Mouse (Mus musculus): ENCODE measurements around the gene Napepld. TPM values are rescaled to one million over a fixed set of nuclear protein-coding genes. Genes with fewer than 3 reads are reported as not detected.

The Napepld gene
- polyA plus RNA-seq, 1 experiment from 2014 or later, result 2.8 TPM

DNA sequence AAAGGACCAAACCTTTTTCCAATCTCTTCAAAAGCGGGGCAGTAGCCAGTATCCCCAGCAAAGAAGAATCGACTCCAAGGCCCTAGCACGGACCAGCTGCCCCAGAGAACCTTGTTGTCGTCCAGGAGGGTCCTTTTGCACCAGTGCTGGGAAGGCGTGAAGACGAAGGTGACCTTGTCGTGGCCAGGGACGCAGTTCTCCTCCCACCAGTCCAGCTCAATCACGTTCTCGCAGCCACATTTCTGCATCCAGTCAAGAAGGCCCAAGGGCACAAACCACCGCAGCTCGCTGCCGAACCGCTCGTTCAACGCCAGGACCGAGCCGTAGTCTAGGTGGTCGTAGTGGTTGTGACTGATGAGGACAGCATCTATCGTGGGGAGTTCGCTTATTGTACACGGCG, 25.7 kb downstream of the Napepld start:
- Histone ChIP-seq H3K27me3 (ENCODE audit: low read depth, poor library complexity, severe bottlenecking) (no peaks in the 10 kb centered on the region), H3K27ac (peak overlapping the region; percentile 7; the same call in 1 of the 2 replicates), H3K9me3 (replicated peaks) (no peaks in the 10 kb centered on the region), H3K4me3 (no peak overlapping the region), H3K4me1 (peaks cover 20% of the 10 kb centered on the region), H3K36me3 (peaks cover 16% of the 10 kb centered on the region)
- 94% methylated on average over 23 of the region's 23 CpGs for WGBS
- DNase-seq (ENCODE audit: low spot score), result no peak

DNA sequence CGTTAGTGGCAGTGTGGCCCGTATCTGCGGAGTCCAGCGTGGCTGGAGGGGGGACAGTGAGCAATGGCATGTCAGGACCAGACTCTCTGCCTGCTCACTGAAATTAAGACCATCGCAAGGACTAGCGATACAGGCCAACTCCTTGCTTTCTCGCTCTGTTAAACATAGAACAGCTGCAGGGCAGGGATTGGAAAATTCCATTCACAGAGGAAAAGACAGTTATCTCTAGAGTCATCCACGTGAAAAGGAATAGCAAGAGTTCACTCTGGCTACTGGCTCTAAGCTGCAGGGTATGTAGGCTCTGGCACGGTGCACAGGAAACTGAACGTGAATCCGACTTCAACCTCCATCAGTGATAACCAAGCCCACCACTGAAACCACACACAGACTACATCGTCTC, 26.2 kb downstream of the Napepld start:
- H3K27ac ChIP-seq, result peak overlapping the region; percentile 62; the same call in 1 of the 2 replicates
- WGBS, result 81% methylated on average over 12 of the region's 12 CpGs
- no peak for DNase-seq (ENCODE audit: low spot score)
- no peaks in the 10 kb centered on the region for H3K27me3 ChIP-seq (ENCODE audit: low read depth, poor library complexity, severe bottlenecking)
- H3K4me1 ChIP-seq, result peaks cover 20% of the 10 kb centered on the region
- no peak overlapping the region for H3K4me3 ChIP-seq
- no peaks in the 10 kb centered on the region for H3K9me3 ChIP-seq (replicated peaks)
- peaks cover 16% of the 10 kb centered on the region for H3K36me3 ChIP-seq

DNA sequence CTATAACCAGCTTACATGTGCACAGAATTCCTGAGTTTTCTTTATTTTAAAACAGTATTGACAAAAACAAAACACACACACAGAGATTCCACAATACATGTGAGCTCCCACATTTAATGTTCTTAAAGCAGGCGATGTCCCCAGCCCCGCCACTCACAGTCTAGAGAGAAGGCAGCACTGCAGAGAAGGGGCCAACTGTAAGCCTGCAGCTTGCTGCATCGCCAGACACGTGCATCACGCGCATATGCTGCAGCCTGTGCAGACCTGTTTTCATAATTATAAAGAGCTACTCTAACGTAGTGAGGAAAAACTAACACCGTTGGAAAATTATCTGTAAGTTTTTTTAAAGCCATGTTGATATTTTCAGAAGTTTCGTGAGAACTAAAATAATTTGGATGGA, 27.5 kb downstream of the Napepld start:
- Histone ChIP-seq H3K4me1 (peaks cover 20% of the 10 kb centered on the region), H3K36me3 (peaks cover 16% of the 10 kb centered on the region), H3K9me3 (replicated peaks) (no peaks in the 10 kb centered on the region), H3K27me3 (ENCODE audit: low read depth, poor library complexity, severe bottlenecking) (no peaks in the 10 kb centered on the region), H3K27ac (peak overlapping the region; percentile 62; the same call in 1 of the 2 replicates), H3K4me3 (no peak overlapping the region)
- 85% methylated on average over 9 of the region's 9 CpGs for WGBS
- DNase-seq (ENCODE audit: low spot score), result no peak

DNA sequence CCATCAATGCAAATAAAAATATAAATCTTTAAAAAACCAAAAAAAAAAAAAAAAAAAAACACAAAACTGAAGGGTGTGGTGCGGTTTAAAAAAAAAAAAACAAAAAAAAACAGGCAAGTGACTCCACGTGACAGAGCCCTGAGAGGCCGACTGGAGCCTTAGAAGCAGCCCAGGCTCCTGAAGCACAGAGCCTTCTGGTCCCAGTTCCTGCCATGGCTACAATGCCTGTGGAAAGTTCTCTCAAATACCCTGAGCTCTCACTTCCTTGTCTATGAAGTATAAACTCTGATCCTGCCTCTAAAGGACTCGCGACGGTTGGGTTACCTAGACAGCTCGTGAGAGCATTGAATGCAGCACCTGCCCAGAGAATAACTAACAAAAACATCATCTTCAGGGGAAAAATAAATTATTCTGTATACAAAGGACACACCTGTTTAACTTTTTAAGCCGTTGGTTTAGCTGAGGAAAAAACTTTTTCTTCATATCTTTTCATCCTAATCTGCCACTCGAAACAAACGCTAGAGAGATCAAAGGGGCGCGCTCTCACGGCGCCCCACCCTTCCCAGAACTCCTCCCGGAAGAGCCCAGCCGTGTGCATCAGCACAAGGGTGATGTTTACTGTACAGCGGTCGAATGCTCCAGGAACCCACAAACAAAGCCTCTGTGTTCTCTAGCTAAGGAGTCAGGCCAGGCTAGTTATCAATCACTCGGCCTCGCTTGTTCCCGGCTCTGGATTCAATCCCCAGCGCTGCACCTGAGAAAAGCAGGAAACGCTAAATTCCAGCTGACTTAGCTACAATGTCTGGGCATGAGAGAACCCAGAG, 28.2 kb downstream of the Napepld start:
- peak overlapping the region; percentile 75 for H3K27ac ChIP-seq
- 45% methylated on average over 23 of the region's 23 CpGs for WGBS
- DNase-seq (ENCODE audit: low spot score), result peak; percentile 58

DNA sequence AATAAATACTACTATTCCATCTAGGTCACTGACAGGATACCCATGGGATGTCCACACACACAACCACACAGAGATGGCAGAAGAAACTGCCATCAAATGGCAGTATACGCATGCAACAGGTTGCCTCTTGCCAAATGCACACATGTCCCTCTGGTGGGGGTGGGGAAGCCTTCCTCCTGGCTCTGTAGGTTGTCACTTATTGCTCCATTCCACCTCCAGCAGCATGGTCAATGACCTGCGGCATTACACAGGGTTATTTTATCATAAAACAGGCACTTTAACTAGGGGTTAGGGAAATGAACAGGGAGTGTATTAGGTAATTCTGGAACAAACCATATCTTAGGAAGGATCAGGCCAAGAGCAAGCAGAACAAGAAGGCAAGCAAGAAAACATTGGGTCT, 31.9 kb downstream of the Napepld start:
- Histone ChIP-seq H3K36me3 (peaks cover under 1% of the 10 kb centered on the region), H3K9me3 (replicated peaks) (no peaks in the 10 kb centered on the region), H3K27ac (no peak overlapping the region), H3K27me3 (ENCODE audit: low read depth, poor library complexity, severe bottlenecking) (no peaks in the 10 kb centered on the region), H3K4me1 (peaks cover 24% of the 10 kb centered on the region), H3K4me3 (no peak overlapping the region)
- 91% methylated on average over 2 of the region's 2 CpGs for WGBS
- DNase-seq (ENCODE audit: low spot score), result no peak

More for the DNA sequence above, 28.2 kb downstream of the Napepld start:
- Histone ChIP-seq H3K27me3 (ENCODE audit: low read depth, poor library complexity, severe bottlenecking) (no peaks in the 10 kb centered on the region), H3K9me3 (replicated peaks) (no peaks in the 10 kb centered on the region), H3K4me1 (peaks cover 21% of the 10 kb centered on the region), H3K36me3 (peaks cover 16% of the 10 kb centered on the region), H3K4me3 (no peak overlapping the region)

DNA sequence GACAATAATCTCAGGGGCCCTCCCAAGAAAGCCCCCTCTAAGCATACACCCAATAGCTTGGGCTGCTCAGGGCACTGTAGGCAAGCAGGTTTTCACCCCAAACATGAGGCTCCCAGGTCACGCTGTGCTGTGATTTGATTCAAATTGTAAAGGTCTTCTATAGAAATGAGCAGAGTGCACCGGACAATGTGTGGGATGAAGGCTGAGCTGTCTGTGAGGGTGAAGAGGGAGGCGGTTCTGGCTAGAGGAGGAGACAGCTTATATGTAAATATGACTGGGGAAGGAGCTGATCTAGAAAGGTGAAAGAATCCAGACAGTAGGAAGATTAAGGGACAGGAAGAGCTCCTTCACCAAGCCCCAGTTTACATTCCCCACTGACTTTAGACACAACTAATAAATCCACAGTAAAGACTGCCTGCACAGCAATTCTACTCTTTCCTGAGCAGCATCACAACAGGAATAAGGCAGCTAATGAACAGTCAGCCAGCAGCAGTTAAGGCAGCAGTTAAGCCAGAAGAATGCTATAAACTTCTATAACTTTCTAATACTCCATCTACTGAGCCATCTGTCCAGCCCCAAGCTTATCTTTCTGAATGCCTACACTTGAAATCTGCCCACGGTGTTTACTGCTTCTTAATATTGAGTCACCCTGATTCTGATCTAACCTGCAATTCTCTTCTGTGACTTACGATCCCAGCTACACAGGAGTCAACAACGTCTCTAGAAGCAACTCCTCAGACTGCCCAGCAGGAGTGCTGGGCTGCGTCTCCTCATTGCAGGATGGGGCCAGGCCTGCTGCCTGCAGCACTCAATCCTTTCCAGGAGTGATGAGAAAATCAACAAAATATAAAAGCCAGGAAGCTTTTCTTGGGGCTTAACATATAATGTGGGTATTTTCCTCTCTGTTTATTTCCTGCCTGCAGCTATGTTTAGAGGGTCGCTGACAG, 33.7 kb downstream of the Napepld start:
- no peaks in the 10 kb centered on the region for H3K27me3 ChIP-seq (ENCODE audit: low read depth, poor library complexity, severe bottlenecking)
- H3K4me1 ChIP-seq, result peaks cover 12% of the 10 kb centered on the region
- DNase-seq (ENCODE audit: low spot score), result no peak
- 56% methylated on average over 8 of the region's 8 CpGs for WGBS
- H3K4me3 ChIP-seq, result no peak overlapping the region
- peaks cover 19% of the 10 kb centered on the region for H3K36me3 ChIP-seq
- H3K27ac ChIP-seq, result peak overlapping the region; percentile 67; the same call in 1 of the 2 replicates
- H3K9me3 ChIP-seq (replicated peaks), result no peaks in the 10 kb centered on the region

DNA sequence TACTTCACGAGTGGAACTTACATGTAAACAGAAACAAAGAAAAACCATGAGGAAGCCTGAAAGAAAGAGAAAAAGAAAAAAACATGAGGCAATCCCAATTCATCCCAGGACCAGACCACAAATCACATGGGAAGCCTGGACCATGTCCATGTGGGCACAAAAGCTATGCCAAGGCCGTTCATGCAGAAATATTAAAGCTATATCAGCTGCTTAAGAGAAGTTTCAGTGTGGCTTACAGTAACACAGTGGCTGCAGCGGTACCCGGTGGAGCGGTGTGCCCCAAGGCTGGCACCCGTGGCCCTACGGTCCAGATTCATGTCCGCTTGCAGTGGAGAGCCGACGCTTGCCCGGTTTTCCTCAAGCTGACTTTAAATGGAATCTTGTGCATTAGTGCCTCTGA, 38.1 kb downstream of the Napepld start:
- WGBS, result 94% methylated on average over 11 of the region's 11 CpGs
- no peak for DNase-seq (ENCODE audit: low spot score)
- H3K36me3 ChIP-seq, result peaks cover 60% of the 10 kb centered on the region

DNA sequence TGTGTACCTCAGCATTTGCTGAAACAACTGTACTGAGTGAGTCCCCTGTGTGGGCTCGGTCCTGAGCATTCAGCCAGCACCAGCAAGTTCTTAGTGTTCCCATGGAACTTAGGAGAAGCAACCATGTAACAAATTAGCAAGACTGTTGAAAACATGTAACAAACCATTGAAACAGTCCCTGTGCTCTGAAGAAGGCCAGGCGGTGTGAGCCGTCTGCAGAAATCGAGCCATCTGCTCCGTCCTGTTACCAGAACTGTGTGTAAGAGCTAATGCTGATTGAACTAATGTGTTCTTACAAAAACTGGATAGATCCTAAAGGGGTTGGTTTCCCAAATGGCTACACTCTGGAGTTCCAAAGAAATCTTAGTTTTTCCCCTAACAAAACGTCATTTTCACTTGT, 40.3 kb downstream of the Napepld start:
- 93% methylated on average over 6 of the region's 6 CpGs for WGBS
- Histone ChIP-seq H3K4me1 (no peaks in the 10 kb centered on the region), H3K4me3 (no peak overlapping the region), H3K36me3 (peaks cover 77% of the 10 kb centered on the region), H3K27ac (no peak overlapping the region), H3K27me3 (ENCODE audit: low read depth, poor library complexity, severe bottlenecking) (no peaks in the 10 kb centered on the region), H3K9me3 (replicated peaks) (no peaks in the 10 kb centered on the region)
- DNase-seq (ENCODE audit: low spot score), result no peak

More for the DNA sequence above, 38.1 kb downstream of the Napepld start:
- H3K27ac ChIP-seq, result no peak overlapping the region
- H3K27me3 ChIP-seq (ENCODE audit: low read depth, poor library complexity, severe bottlenecking), result no peaks in the 10 kb centered on the region
- H3K4me3 ChIP-seq, result no peak overlapping the region
- H3K9me3 ChIP-seq (replicated peaks), result no peaks in the 10 kb centered on the region
- H3K4me1 ChIP-seq, result peaks cover 12% of the 10 kb centered on the region

DNA sequence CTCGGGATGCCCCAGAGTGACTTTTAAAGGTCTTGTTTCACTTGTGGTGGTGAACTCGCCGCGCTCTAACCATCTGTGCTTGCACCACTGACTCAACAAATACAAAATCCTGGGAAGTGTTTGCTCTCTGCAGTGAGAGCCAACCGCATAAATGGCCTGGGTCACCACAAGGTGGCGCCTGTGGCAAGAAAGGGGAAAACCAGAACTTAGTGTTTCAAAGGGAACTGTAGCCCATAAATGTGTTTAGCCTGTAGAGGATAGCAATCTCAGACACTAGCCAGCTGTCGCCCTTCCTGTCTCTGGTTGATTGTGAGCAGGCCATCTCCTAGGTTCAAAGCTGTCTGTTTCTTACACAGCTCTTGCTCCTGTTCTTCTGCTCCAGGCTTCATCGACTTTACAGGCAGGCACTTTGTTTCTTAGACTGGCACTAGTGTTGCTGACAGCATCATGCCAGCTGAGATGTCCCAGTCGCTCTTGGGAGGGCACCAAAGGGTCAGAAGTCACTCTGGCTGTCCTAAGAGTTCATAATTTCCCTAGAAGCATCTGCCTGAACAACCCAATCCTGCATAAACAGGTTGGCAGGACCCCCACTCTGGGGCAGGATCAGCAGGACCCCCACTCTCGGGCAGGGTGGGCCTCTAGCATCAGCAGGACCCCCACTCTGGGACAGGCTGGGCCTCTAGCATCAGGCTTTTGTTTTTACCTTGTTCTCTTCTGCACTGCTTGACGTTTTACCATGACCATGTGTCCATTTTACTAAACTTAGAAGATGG, 42.4 kb downstream of the Napepld start:
- 49% methylated on average over 11 of the region's 11 CpGs for WGBS
- Histone ChIP-seq H3K4me3 (no peak overlapping the region), H3K27me3 (ENCODE audit: low read depth, poor library complexity, severe bottlenecking) (no peaks in the 10 kb centered on the region), H3K27ac (no peak overlapping the region), H3K9me3 (replicated peaks) (no peaks in the 10 kb centered on the region), H3K4me1 (no peaks in the 10 kb centered on the region), H3K36me3 (peaks cover 85% of the 10 kb centered on the region)
- peak; percentile 79 for DNase-seq (ENCODE audit: low spot score)

DNA sequence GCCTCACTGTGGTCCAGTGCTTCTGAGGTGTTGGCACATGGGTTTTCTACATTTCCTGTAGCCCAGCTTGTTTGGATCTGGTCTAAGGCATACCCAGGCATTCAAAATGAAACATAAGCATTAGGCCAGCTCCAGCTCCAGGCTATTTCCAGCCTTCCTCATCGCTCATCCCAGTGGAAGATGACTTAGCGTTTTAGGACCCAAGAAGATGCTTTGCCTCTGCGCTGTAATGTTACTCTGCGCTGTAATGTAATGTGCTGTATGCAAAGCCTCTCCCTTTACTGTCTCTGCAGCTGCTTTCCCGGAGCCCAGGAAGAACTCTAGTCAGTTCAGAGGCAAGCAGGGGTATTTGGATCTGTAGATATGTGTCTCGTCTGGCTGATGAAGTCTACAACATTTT, 43.2 kb downstream of the Napepld start:
- 91% methylated on average over 6 of the region's 6 CpGs for WGBS
- Histone ChIP-seq H3K4me3 (no peak overlapping the region), H3K27ac (no peak overlapping the region), H3K9me3 (replicated peaks) (no peaks in the 10 kb centered on the region), H3K4me1 (no peaks in the 10 kb centered on the region), H3K36me3 (peaks cover 85% of the 10 kb centered on the region), H3K27me3 (ENCODE audit: low read depth, poor library complexity, severe bottlenecking) (no peaks in the 10 kb centered on the region)
- DNase-seq (ENCODE audit: low spot score), result no peak

DNA sequence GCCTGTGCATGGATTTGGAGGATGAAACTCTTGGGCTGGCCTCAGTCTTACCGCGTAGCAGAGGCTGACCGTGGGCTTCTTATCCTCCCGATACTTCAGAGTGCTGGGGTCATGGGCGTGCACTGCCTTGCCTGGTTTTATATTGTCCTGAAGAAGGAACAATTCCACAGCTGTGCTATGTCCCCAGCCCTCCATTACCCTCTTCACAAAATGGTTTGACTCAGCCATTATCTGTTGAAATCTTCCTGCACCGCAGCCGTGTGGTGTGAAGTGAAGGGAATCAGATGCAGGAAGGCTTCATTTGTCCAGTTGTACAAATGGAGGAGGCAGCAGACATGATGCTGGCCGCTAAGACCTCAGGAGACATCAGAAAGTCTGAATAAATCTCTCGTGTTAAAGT, 44.3 kb downstream of the Napepld start:
- 92% methylated on average over 9 of the region's 9 CpGs for WGBS
- H3K36me3 ChIP-seq, result peaks cover 85% of the 10 kb centered on the region

DNA sequence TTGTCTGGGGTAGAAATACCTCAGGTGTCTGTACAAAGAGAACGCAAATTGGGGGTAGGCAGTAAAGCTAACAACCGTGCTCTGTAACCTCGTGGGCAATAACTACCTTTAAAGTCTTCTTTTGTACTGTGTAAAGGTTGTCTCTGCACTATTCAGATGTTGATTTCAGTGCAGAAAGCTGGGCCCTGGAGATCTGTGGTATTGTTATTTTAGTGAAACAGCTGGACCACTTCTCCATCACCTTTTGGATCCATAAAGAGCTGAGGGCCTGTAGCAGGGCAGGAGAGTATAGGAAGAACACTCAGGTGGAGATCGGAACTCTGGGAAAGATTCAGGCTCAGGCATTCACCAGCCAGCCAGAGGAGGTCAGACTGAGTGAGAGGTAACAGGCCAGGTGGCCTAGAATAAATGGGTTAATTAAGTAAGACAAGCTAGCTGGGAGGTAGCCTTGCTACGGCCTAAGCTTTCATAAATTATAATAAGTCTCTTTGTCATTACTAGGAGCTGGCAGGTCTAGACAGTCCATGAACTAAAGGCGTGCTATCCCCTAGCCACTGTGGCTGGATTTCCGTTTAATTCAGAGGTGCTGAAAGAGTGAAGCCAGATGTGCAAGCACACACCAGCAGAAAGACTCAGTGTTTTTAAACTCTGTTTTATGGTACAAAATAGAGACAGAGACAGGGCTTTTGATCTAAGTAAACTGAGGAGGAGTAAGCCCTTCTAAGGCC, 49.1 kb downstream of the Napepld start:
- H3K4me3 ChIP-seq, result no peak overlapping the region
- H3K4me1 ChIP-seq, result peaks cover 4% of the 10 kb centered on the region
- no peak overlapping the region for H3K27ac ChIP-seq
- H3K27me3 ChIP-seq (ENCODE audit: low read depth, poor library complexity, severe bottlenecking), result no peaks in the 10 kb centered on the region
- WGBS, result 85% methylated on average over 7 of the region's 7 CpGs
- H3K36me3 ChIP-seq, result peaks cover 82% of the 10 kb centered on the region
- no peak for DNase-seq (ENCODE audit: low spot score)
- no peaks in the 10 kb centered on the region for H3K9me3 ChIP-seq (replicated peaks)

More for the DNA sequence above, 44.3 kb downstream of the Napepld start:
- no peak for DNase-seq (ENCODE audit: low spot score)
- Histone ChIP-seq H3K4me1 (no peaks in the 10 kb centered on the region), H3K27ac (no peak overlapping the region), H3K4me3 (no peak overlapping the region), H3K9me3 (replicated peaks) (no peaks in the 10 kb centered on the region), H3K27me3 (ENCODE audit: low read depth, poor library complexity, severe bottlenecking) (no peaks in the 10 kb centered on the region)

Measured in limb, embryonic 10.5 days (tissue).